Mouse (Mus musculus) right cerebral cortex, postnatal 25 days (tissue): ENCODE data around the gene Cdh4.

Source experiments
- DNase-seq: peaks from one replicate; pipeline ENCODE4 v3.0.0; 2022

The Cdh4 gene

DNA sequence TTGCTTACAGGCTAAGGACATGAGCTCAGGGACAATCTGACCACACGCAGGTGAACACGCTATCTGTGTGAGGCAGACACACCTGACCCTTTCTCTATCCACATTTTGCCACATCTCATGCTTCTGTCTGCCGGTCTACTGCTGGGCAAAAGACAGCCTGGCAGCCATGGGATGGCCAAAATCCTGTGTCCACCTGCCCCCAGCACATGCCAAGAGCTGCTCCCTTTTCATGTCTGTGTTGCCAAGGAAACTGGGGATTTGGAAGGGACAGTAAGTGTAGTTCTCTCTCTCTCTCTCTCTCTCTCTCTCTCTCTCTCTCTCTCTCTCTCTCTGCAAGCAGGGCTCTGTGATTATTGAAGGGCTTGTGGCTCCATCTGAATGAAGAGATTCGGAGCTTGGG lies 98.9 kb downstream of the Cdh4 start:
- no peak for DNase-seq

DNA sequence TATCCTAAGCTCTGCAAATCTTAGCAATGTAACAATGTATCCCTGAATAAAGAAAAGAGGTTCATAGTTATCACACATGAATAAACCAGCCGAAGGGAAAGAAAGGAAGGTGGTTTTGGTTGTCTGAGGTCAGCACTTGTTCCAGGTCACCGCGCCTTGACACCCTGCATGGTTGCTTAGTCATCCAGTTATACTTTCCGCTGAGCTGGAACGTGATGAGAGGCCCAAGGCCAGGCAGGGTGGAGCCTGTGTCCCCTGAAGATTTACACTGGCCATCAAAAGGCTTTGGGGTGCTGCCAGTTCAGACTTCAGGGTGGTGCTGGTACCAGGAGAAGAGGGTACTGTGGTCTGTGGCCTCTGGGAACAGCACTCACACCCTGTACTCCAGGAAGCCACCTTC lies 105.4 kb downstream of the Cdh4 start:
- no peak for DNase-seq

DNA sequence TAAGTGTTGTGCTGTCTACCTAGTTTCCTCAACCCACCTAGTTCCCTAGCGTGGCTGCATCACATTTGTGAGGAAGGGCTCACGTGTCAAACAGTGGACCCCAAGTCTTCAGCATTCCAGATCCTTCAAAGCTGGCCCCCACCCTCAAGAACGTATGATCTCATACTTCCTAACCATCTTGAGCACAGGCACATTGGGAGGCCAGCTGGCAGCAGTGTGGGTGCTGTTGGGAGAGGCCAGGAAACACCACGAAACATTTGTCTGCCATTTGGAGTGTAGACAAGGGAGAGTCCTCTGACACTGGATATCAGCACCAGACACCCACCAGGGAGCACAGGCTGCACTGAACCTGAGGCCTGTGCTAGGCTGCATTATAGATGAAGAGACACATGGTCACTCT lies 113.7 kb downstream of the Cdh4 start:
- DNase-seq = no peak

DNA sequence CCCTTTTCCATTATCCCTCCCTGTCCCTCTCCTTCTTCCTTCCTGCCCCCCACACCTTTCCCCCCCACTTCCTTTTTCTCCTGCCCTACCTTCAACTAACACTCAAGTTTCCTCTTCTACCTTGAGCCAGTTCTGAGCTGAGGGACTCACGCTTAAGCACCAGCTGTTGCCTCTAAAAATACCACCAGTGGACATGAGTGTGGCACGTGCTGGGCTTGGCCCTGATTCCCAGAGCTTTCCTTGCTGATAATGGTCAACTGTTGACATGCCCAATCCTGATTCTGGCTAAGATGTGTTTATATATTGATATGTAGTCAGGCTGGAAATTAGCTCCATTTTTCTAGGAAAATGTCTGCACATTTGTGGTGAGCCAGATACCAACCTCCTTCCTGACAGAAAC lies 120.1 kb downstream of the Cdh4 start:
- no peak for DNase-seq

DNA sequence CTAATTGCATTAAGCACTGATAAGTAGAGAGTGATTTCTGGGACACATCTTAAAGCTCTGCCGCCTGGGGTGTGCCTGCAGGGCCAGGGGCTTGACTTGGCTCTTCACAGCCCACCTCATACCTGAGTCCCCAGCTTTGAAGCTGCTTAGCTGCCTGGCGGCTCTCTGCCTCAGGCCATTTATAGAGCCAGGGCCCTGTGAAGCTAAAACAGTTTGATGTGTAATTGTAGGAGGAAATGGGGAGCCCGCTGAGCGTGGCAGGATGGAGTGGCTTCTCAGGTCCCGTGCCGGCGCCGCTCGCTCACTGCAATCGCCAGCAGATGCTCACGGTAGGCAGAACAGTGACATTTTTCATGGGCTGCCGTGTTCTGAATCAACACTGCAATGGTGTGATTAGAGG lies 123.4 kb downstream of the Cdh4 start:
- DNase-seq = no peak

DNA sequence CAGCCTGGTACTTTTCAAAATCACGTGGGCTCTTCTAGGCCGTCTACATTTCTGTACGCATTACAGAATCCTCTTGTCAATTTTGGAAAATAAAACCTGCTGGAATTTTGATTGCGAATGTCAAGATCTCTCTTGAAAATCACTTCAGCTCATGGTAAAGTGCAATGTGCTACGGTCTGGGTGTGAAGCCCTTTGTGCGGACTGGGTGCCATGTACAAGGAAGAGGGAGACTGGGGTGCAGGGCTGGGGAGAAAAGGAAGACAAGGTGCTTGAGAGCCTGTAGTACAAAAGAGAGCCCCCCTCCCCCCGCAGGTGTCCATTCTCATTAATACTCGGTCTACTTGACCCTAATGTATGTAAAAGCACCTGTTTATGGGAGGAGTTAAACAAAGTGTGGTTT lies 125.7 kb downstream of the Cdh4 start:
- DNase-seq = no peak

DNA sequence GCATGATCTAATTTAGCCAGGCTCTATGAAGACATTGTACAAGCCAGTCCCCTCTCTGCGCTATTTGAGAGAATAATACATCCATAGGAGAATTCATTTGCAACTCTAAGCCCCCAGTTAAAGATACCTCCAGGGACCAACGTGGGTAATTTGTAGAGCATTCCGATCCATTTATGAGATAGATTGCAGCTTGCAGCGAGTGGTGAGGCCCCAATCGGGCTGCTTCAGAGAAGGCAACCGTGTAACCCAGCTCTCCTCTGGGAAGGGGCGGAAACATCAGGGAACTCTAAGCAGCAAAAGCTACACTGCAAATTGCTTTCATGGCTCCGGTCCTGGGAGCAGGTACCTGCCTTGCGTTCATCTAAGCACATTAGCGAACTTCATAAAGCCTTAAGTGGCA lies 126.9 kb downstream of the Cdh4 start:
- no peak for DNase-seq

DNA sequence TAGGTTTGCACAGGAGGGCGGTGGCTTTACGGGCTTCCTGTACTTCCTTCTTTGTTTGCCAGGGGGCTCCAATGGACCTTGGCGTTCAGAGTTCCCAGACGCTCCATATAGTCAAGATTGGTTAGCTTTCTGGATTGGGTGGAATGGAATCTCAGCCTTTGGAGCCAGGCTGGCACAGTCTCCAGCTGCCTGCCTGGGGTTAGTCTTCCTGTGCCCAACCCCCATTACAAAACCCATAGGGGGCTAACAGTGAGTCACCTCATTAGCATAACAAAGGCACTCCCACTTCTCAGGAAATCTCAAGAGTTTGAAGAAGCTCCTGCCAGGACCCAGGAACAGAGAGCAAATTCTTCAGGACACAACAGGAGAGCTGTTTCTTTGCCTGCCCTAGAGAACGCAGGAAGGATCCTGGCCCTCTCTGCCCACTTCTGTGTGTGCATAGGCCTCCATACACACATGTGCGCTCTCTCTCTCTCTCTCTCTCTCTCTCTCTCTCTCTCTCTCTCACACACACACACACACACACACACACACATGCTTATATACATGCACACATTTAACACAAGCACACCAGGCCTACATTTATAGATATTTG lies 129.0 kb downstream of the Cdh4 start:
- DNase-seq = no peak

DNA sequence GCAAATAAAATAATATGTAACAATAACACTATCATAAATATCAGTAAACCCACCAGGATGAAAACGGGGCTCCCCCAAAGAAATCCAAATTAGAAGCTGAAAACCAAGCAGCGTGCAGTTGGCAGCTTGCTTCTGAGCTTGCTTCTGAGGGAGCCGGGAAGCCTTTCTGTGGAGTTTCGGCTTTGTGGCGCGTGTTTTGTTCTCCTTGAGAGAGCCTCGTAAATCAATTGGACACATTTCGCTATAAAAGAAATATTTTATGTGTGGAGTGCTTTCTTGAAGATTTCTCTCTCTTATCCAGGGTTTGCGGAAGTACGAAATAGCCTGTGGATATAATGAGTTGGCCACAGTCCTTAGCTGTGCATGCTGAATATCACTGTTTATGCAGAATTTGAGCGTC lies 131.1 kb downstream of the Cdh4 start:
- no peak for DNase-seq

DNA sequence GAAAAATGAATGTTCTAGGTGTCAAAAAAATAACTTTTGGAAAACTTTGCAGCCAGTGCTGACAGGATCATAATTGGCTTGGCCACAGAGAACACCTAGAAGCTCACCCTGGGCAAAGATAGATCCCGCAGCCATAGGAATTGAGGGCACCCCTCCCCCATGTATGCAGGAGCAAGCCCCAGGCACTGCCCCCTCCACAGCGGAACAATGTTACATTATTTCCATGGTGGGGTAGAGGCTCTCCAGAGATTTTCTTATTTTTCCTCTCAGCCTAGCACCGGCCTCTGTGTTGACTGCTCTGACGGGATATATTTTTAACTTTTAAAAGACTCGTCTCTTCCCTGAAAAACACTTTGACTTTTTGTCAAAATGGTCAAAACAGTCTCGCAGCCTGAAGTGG lies 131.6 kb downstream of the Cdh4 start:
- DNase-seq = no peak

DNA sequence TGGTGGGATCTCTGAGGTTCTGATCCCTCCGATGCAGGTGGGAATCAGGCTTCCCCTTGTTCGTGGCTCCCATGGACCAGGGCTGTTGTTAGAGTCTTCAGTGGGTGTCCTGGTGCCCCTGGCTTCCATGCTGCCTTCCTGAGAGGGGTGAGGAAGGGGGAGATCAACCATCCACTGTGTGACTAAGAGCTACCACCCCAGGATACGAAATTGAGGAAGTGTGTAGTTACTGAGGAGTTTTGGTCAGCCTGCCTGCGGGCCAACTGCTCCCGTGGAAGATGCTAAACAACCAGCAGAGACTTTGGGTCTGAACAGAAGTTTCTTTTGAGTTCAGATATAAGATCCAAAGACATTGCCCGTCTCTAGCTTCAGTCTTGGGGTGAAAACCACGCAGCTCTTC lies 133.4 kb downstream of the Cdh4 start:
- no peak for DNase-seq

DNA sequence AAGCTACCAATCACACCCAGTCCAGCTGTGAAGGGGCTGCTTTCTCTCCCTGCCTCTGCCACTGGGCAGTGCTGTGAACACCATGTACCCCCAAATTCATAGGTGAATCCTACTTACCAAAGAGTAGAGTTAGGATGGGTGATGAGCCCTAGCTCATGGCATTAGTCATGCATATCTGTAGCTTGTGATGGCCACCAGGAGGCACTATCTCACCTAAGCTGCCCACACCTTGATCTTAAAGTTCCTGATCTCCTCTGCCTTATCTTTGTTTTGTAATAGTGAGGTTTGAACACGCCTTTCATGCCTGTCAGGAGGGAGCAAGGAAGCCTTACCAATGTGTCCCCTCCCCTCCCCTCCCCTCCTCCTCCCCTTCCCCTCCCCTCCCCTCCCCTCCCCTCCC lies 134.0 kb downstream of the Cdh4 start:
- no peak for DNase-seq

DNA sequence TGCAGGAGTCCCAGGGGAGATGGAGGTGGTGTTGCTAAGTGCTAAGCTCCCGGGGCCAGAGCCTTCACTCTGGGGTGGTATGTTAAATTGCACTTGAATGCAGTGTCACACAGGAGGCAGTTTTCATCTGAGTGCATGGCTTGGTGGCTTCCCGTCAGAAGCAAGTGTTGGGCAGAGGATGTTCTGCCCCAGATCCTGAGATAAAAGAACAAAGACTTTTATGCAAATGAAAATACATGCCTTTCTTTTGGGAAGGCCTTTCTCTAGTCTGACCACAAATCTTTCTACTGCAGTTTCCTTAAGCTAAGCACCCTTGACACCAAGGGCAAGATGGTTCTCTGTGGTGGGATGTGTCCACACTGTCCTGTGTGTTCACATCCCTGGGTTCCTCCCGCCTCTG lies 136.1 kb downstream of the Cdh4 start:
- no peak for DNase-seq

DNA sequence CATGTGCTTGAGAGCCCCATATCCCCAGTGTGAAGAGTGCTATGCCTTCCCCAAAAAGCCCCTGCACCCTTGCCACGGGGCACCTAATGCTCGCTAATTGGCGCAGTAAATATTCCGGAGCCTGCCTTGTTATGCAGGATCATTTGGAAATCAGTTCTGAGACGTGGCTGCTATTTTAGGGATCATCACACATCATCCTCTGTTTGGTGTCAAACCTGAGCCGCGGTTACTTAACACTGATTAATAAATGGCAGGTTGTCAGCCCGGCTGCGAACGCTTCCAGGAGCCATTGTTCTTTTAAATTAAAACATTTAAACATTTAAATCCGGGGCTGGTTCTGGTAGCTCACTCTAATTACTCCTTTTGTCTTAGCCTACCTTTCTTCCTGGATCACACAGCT lies 136.6 kb downstream of the Cdh4 start:
- DNase-seq = no peak

DNA sequence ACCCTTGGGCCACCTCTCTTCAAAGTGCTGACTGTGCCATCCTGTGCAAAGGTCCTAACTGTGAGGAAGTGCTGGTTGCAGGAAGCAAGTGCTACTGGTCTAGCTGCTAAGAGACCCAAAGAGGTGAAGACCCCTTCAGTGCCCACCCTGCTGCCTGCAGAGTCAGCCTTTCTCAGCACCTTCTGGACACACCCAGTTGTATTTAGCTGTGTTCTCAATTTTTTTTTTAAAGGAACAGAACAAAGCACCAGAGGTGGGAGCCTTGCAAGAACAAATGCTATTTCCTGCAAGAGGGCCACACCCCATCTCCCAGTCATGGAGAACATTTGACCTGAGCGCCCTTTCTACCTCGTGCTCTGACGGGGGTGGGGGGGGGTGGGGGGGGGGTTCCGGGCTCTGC lies 138.2 kb downstream of the Cdh4 start:
- no peak for DNase-seq

DNA sequence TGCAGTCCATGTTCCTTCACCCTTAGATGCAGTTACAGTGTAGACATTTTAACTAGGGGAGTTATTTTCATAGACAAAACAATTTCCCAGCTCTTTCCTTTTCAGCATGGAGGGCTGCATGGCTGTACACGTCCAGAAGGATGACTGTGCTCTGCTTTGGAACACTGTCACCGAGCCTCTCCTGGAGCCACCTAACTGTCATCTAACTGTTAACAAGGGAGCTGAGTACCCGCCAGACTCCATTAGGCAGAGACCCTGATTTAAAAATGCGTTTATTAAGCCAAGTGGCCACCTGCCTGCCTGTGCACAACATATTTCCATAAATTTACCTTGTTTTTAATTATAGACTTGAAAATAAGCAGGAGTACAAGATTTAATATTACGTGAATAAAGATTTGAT lies 138.8 kb downstream of the Cdh4 start:
- no peak for DNase-seq

DNA sequence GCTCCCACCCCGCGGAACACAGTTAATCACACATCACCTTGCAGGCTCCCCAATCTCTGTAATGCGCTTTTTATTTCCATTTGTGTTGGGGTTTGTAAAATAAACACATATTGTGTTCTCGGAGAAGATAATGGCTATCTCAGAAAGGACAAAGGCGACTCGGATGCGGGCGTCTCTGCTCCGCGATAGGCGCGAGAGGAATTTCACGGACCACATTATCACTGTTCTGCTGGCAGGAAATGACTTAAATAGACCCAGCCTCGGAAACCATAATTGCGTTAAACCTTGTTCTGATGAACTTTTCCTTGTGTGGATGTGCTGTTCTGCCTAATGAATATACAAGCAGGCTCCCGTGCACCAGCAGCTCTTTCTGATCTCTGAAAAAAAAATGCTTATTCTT lies 140.7 kb downstream of the Cdh4 start:
- DNase-seq = no peak

DNA sequence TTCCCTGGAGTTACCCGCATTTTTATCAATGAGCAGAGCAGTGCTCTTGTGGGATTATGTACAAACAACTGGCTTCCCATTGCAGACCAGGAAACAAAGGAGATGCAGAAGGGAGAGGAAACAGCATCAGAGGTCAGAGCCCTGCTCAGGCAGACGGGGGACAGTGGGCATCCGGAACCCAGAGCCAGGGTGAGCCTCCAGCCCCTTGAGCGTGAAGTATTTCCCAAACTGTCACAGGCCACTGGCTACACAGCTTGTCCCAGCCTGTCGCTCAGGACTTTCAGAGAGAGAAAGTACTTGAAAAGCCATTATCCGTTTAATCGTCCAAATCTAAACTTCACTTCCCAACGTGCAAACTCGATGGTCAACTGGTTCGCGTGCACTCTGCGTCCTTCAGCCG lies 142.4 kb downstream of the Cdh4 start:
- DNase-seq = no peak

DNA sequence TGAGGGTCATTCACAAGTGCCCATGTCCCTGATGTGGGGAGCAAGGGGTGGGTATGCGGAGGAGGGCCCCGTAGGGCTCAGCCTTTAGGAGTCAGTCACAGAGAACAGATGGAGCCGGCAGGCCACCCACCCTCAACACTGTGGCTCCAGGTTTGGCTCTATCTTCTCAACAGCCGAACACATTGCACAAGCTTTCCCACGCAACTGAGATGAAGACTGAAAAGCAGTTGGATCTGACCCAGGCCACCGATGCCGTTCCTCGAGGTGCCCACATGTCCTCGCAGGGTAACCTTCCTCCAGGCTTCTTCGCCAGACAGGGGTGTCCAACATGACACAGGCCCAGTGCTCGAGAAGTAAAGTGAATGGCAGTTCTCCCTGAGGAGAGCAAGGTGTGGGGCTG lies 144.2 kb downstream of the Cdh4 start:
- DNase-seq = peak; percentile 48

DNA sequence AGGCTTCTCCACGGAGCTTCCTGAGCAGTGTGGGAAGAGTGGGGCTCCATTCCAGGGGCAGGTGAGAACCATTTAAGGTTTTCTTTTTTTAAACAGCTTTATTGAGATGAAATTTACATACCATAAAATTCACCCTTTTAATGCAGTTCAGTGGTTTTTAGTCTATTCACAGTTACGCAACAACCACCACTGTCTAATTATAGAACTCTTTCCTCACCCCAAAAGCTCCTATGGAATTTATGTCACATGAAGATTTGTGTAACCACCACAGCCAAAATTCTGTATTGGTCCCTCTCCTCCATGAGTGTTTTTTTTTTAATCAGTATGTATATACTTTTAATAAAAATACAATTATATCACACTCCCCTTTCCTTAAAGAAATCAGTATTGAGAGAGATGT lies 144.8 kb downstream of the Cdh4 start:
- DNase-seq = no peak

DNA sequence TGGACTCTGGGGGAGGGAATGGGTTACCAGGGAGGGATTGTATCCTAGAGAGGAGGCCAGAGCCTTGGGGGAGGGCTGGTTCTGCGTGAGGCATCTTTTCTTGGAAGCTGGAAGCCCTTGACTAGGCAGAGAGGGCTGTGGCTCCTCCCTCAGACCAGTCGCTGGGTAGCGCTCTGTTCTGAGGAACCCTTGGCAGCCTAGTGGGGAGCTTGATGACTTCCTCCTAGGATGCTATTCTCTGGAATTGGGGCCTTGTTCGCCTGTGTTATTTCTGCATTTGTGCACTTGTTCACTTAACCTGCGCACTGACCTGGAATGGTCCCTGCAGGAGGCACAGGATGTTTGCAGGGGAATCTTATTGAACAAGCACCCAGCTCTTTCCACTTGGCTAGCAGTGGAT lies 149.4 kb downstream of the Cdh4 start:
- no peak for DNase-seq

DNA sequence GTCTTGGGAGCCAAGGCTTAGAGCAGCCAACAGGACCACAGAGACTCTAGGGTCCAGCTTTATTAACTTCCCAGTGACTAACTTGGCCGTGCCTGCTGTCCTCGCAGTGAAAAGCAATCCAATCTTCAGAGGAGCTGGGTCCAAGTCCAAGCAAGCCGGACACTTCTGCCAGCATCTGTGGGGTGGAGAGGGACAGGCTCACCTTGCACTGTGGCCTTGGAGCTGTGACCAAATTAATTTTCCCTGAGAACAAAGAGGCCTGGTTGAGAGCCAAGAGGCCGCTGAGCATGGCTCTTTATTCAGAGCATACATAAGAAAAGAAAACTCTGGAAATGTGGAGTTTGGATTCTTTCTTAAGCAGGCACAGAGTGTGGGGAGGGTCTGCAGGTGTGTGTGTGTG lies 152.8 kb downstream of the Cdh4 start:
- no peak for DNase-seq

DNA sequence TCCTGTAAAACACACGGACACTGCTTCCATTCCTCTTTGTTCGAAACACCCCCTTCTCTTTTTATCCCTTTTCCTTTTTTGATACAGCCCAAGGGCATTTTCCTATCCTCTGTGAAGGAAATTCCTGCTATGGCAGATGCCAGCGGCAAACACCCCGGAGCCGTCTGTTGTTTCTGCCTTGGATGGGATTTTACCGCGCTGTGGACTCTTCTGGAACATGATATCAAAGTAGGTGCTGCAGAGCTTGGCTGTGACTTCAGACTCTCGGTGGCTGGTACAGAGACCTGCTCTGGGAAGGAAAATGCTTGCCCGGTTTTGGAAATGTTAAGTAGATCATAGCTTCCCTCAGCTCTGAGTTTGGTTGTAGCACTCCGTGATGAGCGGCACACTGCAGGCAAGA lies 156.7 kb downstream of the Cdh4 start:
- DNase-seq = peak; percentile 40

DNA sequence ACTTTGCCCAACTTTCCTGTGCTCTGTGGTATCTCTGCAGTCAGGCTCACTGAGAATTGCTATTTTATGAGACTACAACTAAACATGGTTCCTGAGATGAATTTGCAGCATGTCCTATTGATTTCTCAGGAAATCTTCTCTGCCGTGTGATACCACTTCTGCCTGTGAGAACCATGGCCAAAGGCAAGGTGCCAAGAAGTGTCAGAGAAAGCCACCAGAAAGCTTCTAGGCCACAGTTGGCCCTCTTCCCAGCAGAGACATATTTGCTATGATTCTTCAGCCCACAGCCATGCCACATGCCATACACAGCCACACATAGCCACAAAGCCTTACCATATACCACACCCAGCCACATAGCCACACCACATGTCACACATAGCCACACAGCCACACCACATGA lies 157.7 kb downstream of the Cdh4 start:
- no peak for DNase-seq

DNA sequence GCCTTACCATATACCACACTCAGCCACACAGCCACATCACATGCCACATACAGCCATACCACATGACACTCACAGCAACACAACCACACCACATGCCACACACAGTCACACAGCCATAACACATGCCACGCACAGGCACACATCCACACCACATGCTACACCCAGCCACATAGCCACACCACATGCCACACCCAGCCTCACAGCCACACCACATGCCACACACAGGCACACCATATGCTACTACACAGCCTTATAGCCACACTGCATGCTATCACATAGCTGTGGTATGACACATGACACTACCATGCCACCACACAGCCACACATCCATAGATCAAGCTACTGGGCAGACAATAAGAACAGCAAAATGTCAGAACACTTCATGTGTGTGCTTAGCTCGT lies 158.1 kb downstream of the Cdh4 start:
- DNase-seq = no peak

DNA sequence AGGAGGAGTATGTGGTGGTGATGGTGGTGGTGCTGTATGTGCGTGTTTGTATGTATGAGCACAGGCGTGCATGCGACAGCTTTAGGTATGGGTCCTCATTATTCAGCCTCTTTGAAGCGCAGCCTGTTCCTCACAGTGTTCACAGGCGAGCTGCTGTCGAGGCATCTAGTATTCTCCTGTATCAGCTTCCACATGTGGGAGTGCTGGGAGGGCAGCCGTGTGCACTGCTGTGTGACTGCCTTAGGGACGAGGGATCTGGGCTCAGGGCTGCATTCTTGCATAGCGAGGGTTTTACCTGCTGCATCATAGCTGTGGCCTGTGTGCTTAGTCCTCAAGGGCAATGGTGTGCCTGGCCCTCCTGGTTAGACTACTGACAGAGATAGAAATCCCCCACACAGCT lies 158.9 kb downstream of the Cdh4 start:
- no peak for DNase-seq
